Mouse (Mus musculus) cortical plate, adult 2 months (tissue): ENCODE data around the gene Abcc3.

Experiments
- CTCF ChIP-seq: fragments of 200-500 bp; IDR thresholded peaks from 2 replicates; pipeline ENCODE4 v1.5.1; 2011; ENCODE audit warnings: mild to moderate bottlenecking, control low read depth, low read length; ENCODE audit not compliant: insufficient read depth; ENCODE audit errors: extremely low read depth
- POLR2A ChIP-seq: fragments of 200-500 bp; IDR thresholded peaks from 2 replicates; pipeline ENCODE4 v1.6.1; 2011; ENCODE audit warnings: mild to moderate bottlenecking, low read length, control low read depth; ENCODE audit not compliant: insufficient read depth; ENCODE audit errors: extremely low read depth

- TF ChIP-seq CTCF = no peak
- no peak for TF ChIP-seq POLR2A
Observed at GRCm38 (mm10) chr11:94361166-94361870, 31.5 kb downstream of the Abcc3 start.
